Mouse (Mus musculus) regulatory T cell (primary cell): ENCODE measurements at regions not wholly inside any gene's neighbourhood (a gene's known extent, or its start where the extent isn't known, plus 50 kb on each side); places are given as distances from the start of the nearest gene placed in this dataset.
"Not testable (repeated sequence)": the region's sequence is repeated elsewhere in the genome, so short reads cannot be mapped to it uniquely, and the experiment has no call there.

Experiments
- in situ Hi-C: fragments of 300-600 bp; cut with MboI, MseI; formaldehyde crosslinking; loops from one replicate; pipeline ENCODE4 v1.15.1; 2025; ENCODE audit warnings: high pct_unique_total_duplicates

GRCm38 (mm10) chr10:54858075-54858474, 781.7 kb upstream of the Man1a start:
- in situ Hi-C loops: no loop called here

GRCm38 (mm10) chr10:54841591-54841990, 765.2 kb upstream of the Man1a start:
- in situ Hi-C loops: no loop called here

DNA sequence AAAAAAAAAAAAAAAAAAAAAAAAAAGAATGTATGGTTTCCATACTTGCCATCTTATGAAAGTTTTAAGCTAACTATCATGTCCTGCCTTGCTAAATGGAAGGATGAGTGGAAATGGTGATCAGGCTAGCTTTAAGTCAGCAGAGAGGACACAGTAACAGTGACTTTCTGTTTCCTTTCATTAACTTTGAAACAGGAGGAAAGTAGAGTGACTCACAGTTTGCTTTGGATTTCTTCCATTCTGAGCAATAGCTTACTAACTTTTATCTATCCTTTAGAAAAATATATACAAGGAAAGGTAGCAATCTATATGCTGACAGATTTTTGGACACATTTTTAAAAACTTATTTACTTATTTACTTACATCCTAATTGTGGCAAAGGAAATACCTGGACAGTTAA, 762.6 kb upstream of the Man1a start:
- in situ Hi-C loops: no loop called here

- in situ Hi-C loops: no loop called here
These were observed 738.3 kb upstream of the Man1a start for GRCm38 (mm10) chr10:54814604-54815122.

DNA sequence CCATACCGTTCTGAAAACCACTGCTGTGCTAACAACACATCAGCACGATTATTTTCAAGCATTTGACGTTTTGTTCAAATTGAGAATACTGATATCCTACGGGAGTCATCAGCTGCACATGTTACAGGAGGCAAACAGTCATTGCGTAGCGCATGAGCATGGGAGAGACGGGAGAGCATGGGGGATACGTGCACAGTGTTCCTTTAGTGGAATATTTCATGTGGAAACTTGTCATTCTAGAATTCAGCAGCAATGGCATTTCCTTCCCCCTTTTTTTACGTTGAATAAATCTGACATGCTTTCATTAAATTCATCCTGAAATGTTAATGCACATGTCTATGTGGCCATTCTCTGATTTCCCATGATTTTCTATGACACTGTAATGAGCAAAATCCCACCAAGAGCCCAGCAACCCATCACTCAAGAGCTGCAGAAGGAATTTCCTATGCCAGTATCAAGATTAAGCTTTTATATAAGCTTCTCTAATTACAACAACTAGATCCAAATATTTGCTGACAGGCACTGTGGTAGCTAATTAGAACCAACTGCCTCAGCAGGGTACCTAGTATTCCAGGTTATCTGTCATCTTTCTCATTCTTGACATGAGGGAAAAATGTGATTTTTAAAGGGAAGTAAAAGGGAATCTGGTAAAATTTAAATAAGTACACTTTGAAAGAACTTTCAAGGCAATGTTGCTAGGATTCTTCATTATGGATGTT, 723.2 kb upstream of the Man1a start:
- in situ Hi-C loops: no loop called here

DNA sequence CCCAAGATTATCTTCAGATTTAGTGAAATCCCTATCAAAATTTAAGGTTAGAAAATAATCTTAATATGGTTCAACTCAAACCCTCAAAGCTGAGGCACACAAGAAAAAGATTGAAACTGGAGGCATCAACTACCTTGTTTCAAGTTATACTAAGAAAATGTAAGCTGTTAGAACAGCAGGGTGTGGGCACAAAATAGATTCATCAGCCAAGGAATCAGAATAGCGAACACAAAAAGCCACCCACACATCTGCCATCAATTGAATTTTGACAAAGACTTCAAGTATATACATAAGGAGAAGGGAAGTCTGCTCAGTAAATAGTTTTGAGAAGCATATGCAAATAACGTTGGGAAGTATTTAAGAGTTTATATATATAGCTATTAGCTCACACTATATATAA, 720.9 kb upstream of the Man1a start:
- in situ Hi-C loops: no loop called here

GRCm38 (mm10) chr10:54761084-54761483, 684.7 kb upstream of the Man1a start:
- in situ Hi-C loops: no loop called here

DNA sequence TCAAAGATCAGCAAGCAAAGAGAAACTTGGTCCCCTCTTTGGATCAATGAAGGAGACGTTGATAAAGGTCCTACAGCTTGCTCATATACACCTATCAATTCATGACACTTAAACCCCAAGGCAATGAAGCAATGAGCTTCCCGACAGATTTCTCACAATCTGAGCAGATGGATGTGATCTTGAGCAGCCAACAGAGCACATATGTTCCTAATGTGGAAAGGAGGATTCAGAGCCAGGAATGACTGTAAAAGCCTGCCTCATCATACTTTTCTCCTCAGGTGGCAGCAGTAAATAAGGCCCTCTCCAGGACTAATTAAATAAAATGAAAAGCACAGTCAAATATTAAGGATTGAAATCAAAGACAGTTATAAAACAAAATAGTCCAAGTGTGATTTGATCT, 672.8 kb upstream of the Man1a start:
- in situ Hi-C loops: loop anchor here (10.0 kb wide), 1 partner anchor 344 kb away; no protein-coding TSS in a partner anchor

GRCm38 (mm10) chr10:54737108-54737507, 660.7 kb upstream of the Man1a start:
- in situ Hi-C loops: loop anchor here (10.0 kb wide), 1 partner anchor 582 kb away; no protein-coding TSS in a partner anchor

GRCm38 (mm10) chr10:54712684-54713083, 636.3 kb upstream of the Man1a start:
- in situ Hi-C loops: no loop called here

- in situ Hi-C loops: not testable (repeated sequence)
These were observed 591.4 kb upstream of the Man1a start for GRCm38 (mm10) chr10:54667791-54668190.
